Mouse (Mus musculus): ENCODE measurements at regions not wholly inside any gene's neighbourhood (a gene's known extent, or its start where the extent isn't known, plus 50 kb on each side); places are given as distances from the start of the nearest gene placed in this dataset.

GRCm38 (mm10) chr15:27270203-27270602 lies 196.3 kb upstream of the Ank start:
- no peak for DNase-seq (ENCODE audit: low read depth)

- peak; percentile 1 for DNase-seq (ENCODE audit: low read depth)
These were observed 184.2 kb upstream of the Ank start for GRCm38 (mm10) chr15:27282279-27282678.

- DNase-seq (ENCODE audit: low read depth), result no peak
These were observed 162.6 kb upstream of the Ank start for GRCm38 (mm10) chr15:27303856-27304255.

GRCm38 (mm10) chr15:27304256-27304655 lies 162.2 kb upstream of the Ank start:
- DNase-seq (ENCODE audit: low read depth), result no peak

- no peak for DNase-seq (ENCODE audit: low read depth)
These were observed 161.4 kb upstream of the Ank start for GRCm38 (mm10) chr15:27305035-27305434.

GRCm38 (mm10) chr15:27308639-27309038 lies 157.8 kb upstream of the Ank start:
- no peak for DNase-seq (ENCODE audit: low read depth)

GRCm38 (mm10) chr15:27315964-27316745 lies 150.3 kb upstream of the Ank start:
- peak; percentile 63 for DNase-seq (ENCODE audit: low read depth)

GRCm38 (mm10) chr15:27316746-27317129 lies 149.7 kb upstream of the Ank start:
- DNase-seq (ENCODE audit: low read depth), result no peak

- no peak for DNase-seq (ENCODE audit: low read depth)
These were observed 144.4 kb upstream of the Ank start for GRCm38 (mm10) chr15:27321915-27322665.

GRCm38 (mm10) chr15:27325847-27326548 lies 140.5 kb upstream of the Ank start:
- DNase-seq (ENCODE audit: low read depth), result peak; percentile 78

GRCm38 (mm10) chr15:27326549-27326876 lies 140.0 kb upstream of the Ank start:
- DNase-seq (ENCODE audit: low read depth), result no peak

GRCm38 (mm10) chr15:27327744-27328143 lies 138.7 kb upstream of the Ank start:
- no peak for DNase-seq (ENCODE audit: low read depth)

- no peak for DNase-seq (ENCODE audit: low read depth)
These were observed 138.0 kb upstream of the Ank start for GRCm38 (mm10) chr15:27328441-27328840.

GRCm38 (mm10) chr15:27340070-27340469 lies 126.4 kb upstream of the Ank start:
- DNase-seq (ENCODE audit: low read depth), result no peak

- no peak for DNase-seq (ENCODE audit: low read depth)
These were observed 124.9 kb upstream of the Ank start for GRCm38 (mm10) chr15:27341518-27341976.

- no peak for DNase-seq (ENCODE audit: low read depth)
These were observed 108.0 kb upstream of the Ank start for GRCm38 (mm10) chr15:27358441-27358840.

- DNase-seq (ENCODE audit: low read depth), result no peak
These were observed 107.2 kb upstream of the Ank start for GRCm38 (mm10) chr15:27359271-27359670.

GRCm38 (mm10) chr15:27374517-27374916 lies 92.0 kb upstream of the Ank start:
- no peak for DNase-seq (ENCODE audit: low read depth)

- no peak for DNase-seq (ENCODE audit: low read depth)
These were observed 87.8 kb upstream of the Ank start for GRCm38 (mm10) chr15:27378601-27379094.

GRCm38 (mm10) chr15:27380436-27380945 lies 86.0 kb upstream of the Ank start:
- DNase-seq (ENCODE audit: low read depth), result no peak

GRCm38 (mm10) chr15:27381565-27381964 lies 84.9 kb upstream of the Ank start:
- DNase-seq (ENCODE audit: low read depth), result no peak

- DNase-seq (ENCODE audit: low read depth), result no peak
These were observed 75.9 kb upstream of the Ank start for GRCm38 (mm10) chr15:27390567-27390966.
